Mouse (Mus musculus) hindbrain, postnatal 0 days (tissue): ENCODE measurements around the gene Pagr1b. TPM values are rescaled to one million over a fixed set of nuclear protein-coding genes. Genes with fewer than 3 reads are reported as not detected.
A peak's percentile ranks its signal among the peaks of the same experiment; 100 is the strongest.

ENCODE experiments used
- ATAC-seq: fragments of 200-750 bp; cut with Nextera tagmentation; 2 replicates; pipeline ENCODE4 v1.8.0; 2017; ENCODE audit warnings: mild to moderate bottlenecking, moderate TSS enrichment, moderate library complexity
- DNase-seq: peaks from one replicate; pipeline ENCODE4 v3.0.0-alpha.2; 2015; ENCODE audit warnings: low spot score
- H3K27ac ChIP-seq: fragments of 300-500 bp; sonication (generic); 2 replicates; pipeline ENCODE4 v1.5.1; 2014; ENCODE audit warnings: mild to moderate bottlenecking
- H3K27me3 ChIP-seq: fragments of 300-500 bp; sonication (generic); 2 replicates; pipeline ENCODE4 v1.6.1; 2014; ENCODE audit warnings: low read length, mixed read lengths; ENCODE audit not compliant: insufficient read depth
- H3K36me3 ChIP-seq: fragments of 300-500 bp; sonication (generic); 2 replicates; pipeline ENCODE4 v1.6.1; 2014; ENCODE audit warnings: low read length, mixed read lengths; ENCODE audit not compliant: insufficient read depth
- H3K4me1 ChIP-seq: fragments of 300-500 bp; sonication (generic); 2 replicates; pipeline ENCODE4 v1.6.1; 2014; ENCODE audit warnings: antibody characterized with exemption, low read length, mixed read lengths; ENCODE audit not compliant: insufficient read depth
- H3K4me2 ChIP-seq: fragments of 300-500 bp; sonication (generic); 2 replicates; pipeline ENCODE4 v1.6.1; 2014; ENCODE audit warnings: low read depth, mild to moderate bottlenecking, low read length, moderate library complexity, mixed read lengths
- H3K4me3 ChIP-seq: fragments of 300-500 bp; sonication (generic); 2 replicates; pipeline ENCODE4 v1.5.1; 2014; ENCODE audit warnings: low read length
- H3K9ac ChIP-seq: fragments of 300-500 bp; sonication (generic); replicated peaks from 2 replicates; pipeline ENCODE4 v1.6.1; 2014; ENCODE audit warnings: mild to moderate bottlenecking, low read length, moderate library complexity, mixed read lengths
- H3K9me3 ChIP-seq: fragments of 300-500 bp; sonication (generic); 2 replicates; pipeline ENCODE4 v1.6.1; 2016; ENCODE audit warnings: low read length, mixed read lengths
- CTCF ChIP-seq: IDR thresholded peaks from 2 replicates; pipeline ENCODE4 v1.5.1; 2016; ENCODE audit warnings: antibody characterized with exemption, control low read depth, low read depth
- WGBS: fragments of 180-500 bp; shearing (Covaris S2); extraction: QIAGEN DNeasy Blood & Tissue Kit; methylation state at CpG from one replicate; pipeline ENCODE4 v1.1.7; 2014; 5-methylcytosine and 5-hydroxymethylcytosine counted together
- polyA plus RNA-seq: library from polyadenylated mRNA; unstranded; fragments of >200 nt; fragmentation: Nextera tagmentation; extraction: Ambion mirVana; gene quantifications from 2 replicates; pipeline ENCODE4 v1.2.1, GENCODE M21; 2015
- total RNA-seq: library from RNA; depleted of rRNA; stranded (reverse); fragments of >200 nt; gene quantifications from 2 replicates; pipeline ENCODE4 v1.2.3, GENCODE M21; 2014

Pagr1b gene
- total and polyA plus RNA-seq, 2 experiments from 2014 or later = 0.49 to 1.2 TPM

GRCm38 (mm10) chr7:127026984-127027726, 10.9 kb upstream of the Pagr1b start, which contains the start of gene Maz:
TSS of gene Maz (minus strand) at chr7:127027037.
- DNase-seq (peak; percentile 100), ATAC-seq (peak; percentile 96)
- TF ChIP-seq CTCF = 0 out of 2 replicates have a peak, but pooled peaks have one; percentile 8
- Histone ChIP-seq H3K9me3 (no peaks in the 10 kb centered on the region), H3K4me3 (peak within 1 kb of the TSS; percentile 88), H3K9ac (peak within 1 kb of the TSS; percentile 99), H3K4me2 (peak within 1 kb of the TSS; percentile 87), H3K27ac (peak within 1 kb of the TSS; percentile 99), H3K4me1 (peaks cover 28% of the 10 kb centered on the region), H3K27me3 (no peaks in the 10 kb centered on the region), H3K36me3 (peaks cover 16% of the 10 kb centered on the region; the same call in 1 of the 2 replicates)
- WGBS = under 1% methylated on average over 48 of the region's 63 CpGs

GRCm38 (mm10) chr7:127026616-127026983, 10.3 kb upstream of the Pagr1b start:
- Histone ChIP-seq H3K9ac (peak overlapping the region; percentile 99), H3K4me2 (peak overlapping the region; percentile 87), H3K9me3 (no peaks in the 10 kb centered on the region), H3K36me3 (peaks cover 19% of the 10 kb centered on the region; the same call in 1 of the 2 replicates), H3K27me3 (no peaks in the 10 kb centered on the region), H3K27ac (peak overlapping the region; percentile 99), H3K4me3 (peak overlapping the region; percentile 88), H3K4me1 (peaks cover 30% of the 10 kb centered on the region)
- ATAC-seq = no peak; the same call in 1 of the 2 replicates
- no CpG with 5 or more reads among the region's 48 CpGs for WGBS
- DNase-seq = no peak
- TF ChIP-seq CTCF = no peak

- H3K4me3 ChIP-seq = peak overlapping the region; percentile 88
- peak overlapping the region; percentile 87 for H3K4me2 ChIP-seq
- ATAC-seq = peak; percentile 5; the same call in 1 of the 2 replicates
- no peaks in the 10 kb centered on the region for H3K9me3 ChIP-seq
- peak overlapping the region; percentile 99 for H3K9ac ChIP-seq
- peak; percentile 72 for DNase-seq
- peaks cover 30% of the 10 kb centered on the region for H3K4me1 ChIP-seq
- 3% methylated on average over 13 of the region's 48 CpGs for WGBS
- H3K27ac ChIP-seq = peak overlapping the region; percentile 99
- peaks cover 19% of the 10 kb centered on the region; the same call in 1 of the 2 replicates for H3K36me3 ChIP-seq
- no peaks in the 10 kb centered on the region for H3K27me3 ChIP-seq
- TF ChIP-seq CTCF = peak; percentile 17; the same call in 1 of the 2 replicates
Observed at GRCm38 (mm10) chr7:127026161-127026600, 9.9 kb upstream of the Pagr1b start.

DNA sequence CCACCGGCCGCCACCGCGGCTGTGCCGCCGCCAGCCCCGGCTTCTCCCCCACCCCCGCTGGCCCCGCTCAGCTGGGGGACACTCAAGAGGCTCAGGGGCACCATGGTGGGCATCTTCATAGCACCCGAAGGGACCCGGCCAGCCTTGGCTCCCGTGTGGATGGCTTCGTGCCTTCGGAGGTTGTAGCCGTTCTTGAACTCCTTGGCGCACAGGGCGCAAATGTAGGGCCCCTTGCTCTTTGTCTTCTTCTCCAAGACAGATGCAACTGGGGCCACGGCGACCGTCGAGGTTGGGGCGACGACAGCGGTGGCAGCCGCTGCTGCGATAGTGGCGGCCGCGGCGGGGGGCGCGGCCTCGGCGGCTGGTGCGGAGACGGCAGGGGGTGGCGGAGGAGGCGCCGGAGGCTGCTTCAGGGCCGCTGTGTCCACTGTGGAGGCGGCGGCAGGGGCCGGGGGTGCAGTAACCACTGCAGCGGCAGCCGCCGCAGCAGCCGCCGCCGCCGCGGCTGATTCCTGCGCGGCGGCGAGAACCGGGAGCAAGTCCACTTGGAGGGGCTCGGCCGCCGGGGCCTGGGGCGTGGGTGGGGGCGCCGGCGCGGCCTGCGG, 9.4 kb upstream of the Pagr1b start:
- Histone ChIP-seq H3K9me3 (no peaks in the 10 kb centered on the region), H3K27ac (peak overlapping the region; percentile 99), H3K4me1 (peaks cover 30% of the 10 kb centered on the region), H3K4me2 (peak overlapping the region; percentile 87), H3K4me3 (peak overlapping the region; percentile 88), H3K27me3 (no peaks in the 10 kb centered on the region), H3K9ac (peak overlapping the region; percentile 99), H3K36me3 (peaks cover 19% of the 10 kb centered on the region; the same call in 1 of the 2 replicates)
- under 1% methylated on average over 58 of the region's 65 CpGs for WGBS
- peak; percentile 55 for DNase-seq
- no peak for TF ChIP-seq CTCF
- ATAC-seq = no peak

DNA sequence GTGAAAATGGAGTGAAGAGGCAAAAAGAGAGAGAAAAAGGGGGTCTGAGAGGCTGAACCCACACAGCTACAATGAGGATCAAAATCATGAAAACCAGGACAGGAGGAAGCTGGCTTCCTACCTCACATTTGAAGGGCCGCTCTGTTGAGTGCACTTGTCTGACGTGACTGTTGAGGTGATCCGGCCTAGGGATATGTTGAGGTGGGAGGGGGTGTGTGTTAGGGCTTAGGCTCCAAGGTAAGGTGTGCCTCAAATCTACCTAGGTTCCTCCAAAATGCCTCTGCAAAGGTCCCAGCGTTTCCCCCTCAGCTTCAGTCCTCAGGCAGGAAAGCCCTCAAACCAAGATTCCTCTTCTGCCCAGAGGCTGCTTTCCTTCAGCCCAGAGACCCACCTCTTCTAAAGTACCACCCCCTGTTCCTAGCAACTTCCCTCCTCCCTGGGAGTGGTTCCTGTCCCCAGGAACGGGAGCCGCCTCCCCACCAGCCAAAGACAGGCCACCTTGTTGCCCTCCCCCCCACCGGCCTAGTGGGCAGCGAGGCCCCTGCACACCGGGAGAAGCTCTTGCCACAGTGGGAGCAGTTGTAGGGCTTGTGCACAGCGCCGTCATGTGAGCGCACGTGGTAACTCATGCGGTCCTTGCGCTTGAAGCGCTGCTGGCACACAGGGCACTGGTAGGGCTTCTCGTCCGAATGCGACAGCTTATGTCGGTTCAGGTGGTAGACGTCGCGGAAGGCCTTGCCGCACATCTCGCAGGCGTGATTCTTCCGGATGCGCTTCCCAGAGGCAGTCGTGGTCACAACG, 8.7 kb upstream of the Pagr1b start:
- Histone ChIP-seq H3K4me1 (peaks cover 33% of the 10 kb centered on the region), H3K27ac (peak overlapping the region; percentile 99), H3K9me3 (no peaks in the 10 kb centered on the region), H3K36me3 (peaks cover 19% of the 10 kb centered on the region; the same call in 1 of the 2 replicates), H3K9ac (peak overlapping the region; percentile 99), H3K4me3 (peak overlapping the region; percentile 88), H3K4me2 (peak overlapping the region; percentile 87), H3K27me3 (no peaks in the 10 kb centered on the region)
- under 1% methylated on average over 28 of the region's 30 CpGs for WGBS
- DNase-seq (peak; percentile 92), ATAC-seq (peak; percentile 34)
- TF ChIP-seq CTCF = peak; percentile 82

DNA sequence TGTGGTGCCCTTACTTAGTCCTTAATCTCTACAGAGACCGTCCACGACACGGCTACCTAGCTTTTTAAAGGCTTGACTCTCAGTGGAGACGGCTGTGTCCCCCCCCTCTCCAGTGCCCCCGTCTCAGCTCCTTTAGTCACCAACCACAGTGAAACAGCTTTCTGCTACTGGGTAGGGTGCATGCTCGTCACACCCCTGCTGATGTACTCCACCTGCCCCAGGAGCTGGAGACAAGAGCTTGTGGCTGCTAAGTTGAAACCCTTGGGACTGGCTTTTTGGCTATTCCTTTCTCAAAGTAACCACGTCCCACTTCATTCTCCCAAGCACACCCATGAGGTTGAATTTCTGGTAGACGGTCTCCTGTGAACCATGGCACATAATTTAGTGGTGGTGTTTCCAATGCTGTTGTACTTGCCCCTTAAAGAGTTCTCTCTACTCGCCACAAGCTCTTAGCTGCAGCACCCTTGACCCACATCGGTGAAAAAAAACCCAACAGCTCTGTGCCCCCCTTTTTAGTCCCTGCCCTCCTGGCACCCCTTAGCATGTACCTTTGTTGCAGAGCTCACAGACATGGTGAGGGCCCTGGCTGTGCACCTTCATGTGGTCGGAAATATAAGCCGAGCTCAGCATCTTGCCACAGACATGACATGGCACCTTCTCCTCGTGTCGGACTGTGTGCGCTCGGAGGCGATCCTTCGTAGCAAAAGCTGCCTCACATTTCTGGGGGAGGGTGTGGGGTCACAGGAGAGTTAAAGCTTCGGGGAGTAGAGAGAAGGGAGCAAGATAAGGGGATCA, 7.8 kb upstream of the Pagr1b start:
- peak overlapping the region; percentile 87 for H3K4me2 ChIP-seq
- peaks cover 19% of the 10 kb centered on the region; the same call in 1 of the 2 replicates for H3K36me3 ChIP-seq
- H3K9ac ChIP-seq = peak overlapping the region; percentile 99
- peak overlapping the region; percentile 99 for H3K27ac ChIP-seq
- 13% methylated on average over 19 of the region's 19 CpGs for WGBS
- no peaks in the 10 kb centered on the region for H3K9me3 ChIP-seq
- H3K4me1 ChIP-seq = peaks cover 41% of the 10 kb centered on the region
- no peak for TF ChIP-seq CTCF
- ATAC-seq (no peak), DNase-seq (no peak)
- H3K4me3 ChIP-seq = peak overlapping the region; percentile 88
- H3K27me3 ChIP-seq = no peaks in the 10 kb centered on the region
